Mouse (Mus musculus) forebrain, embryonic 11.5 days (tissue): ENCODE measurements around the gene Mad2l1bp. TPM values are rescaled to one million over a fixed set of nuclear protein-coding genes. Genes with fewer than 3 reads are reported as not detected.

Experiments used
- ATAC-seq: fragments of 200-750 bp; cut with Nextera tagmentation; replicated peaks from 2 replicates; pipeline ENCODE4 v1.8.0; 2017; ENCODE audit warnings: moderate TSS enrichment; ENCODE audit not compliant: low FRiP score
- DNase-seq: peaks from one replicate; pipeline ENCODE4 v3.0.0-alpha.2; 2017; ENCODE audit warnings: low spot score
- H3K27ac ChIP-seq: fragments of 300-500 bp; sonication (generic); 2 replicates; pipeline ENCODE4 v1.5.1; 2014; ENCODE audit warnings: low read depth, low read length
- H3K27me3 ChIP-seq: fragments of 300-500 bp; sonication (generic); 2 replicates; pipeline ENCODE4 v1.6.1; 2014; ENCODE audit warnings: mild to moderate bottlenecking, low read length, mixed read lengths; ENCODE audit not compliant: control insufficient read depth, insufficient read depth
- H3K36me3 ChIP-seq: fragments of 300-500 bp; sonication (generic); 2 replicates; pipeline ENCODE4 v1.6.1; 2014; ENCODE audit warnings: mild to moderate bottlenecking, low read length, moderate library complexity, mixed read lengths; ENCODE audit not compliant: control insufficient read depth, insufficient read depth
- H3K4me1 ChIP-seq: fragments of 300-500 bp; sonication (generic); replicated peaks from 2 replicates; pipeline ENCODE4 v1.6.1; 2014; ENCODE audit warnings: low read length, mixed read lengths; ENCODE audit not compliant: control insufficient read depth, insufficient read depth
- H3K4me2 ChIP-seq: fragments of 300-500 bp; sonication (generic); 2 replicates; pipeline ENCODE4 v1.6.1; 2014; ENCODE audit warnings: low read depth, mild to moderate bottlenecking, low read length, moderate library complexity, mixed read lengths; ENCODE audit not compliant: severe bottlenecking
- H3K4me3 ChIP-seq: fragments of 300-500 bp; sonication (generic); 2 replicates; pipeline ENCODE4 v1.5.1; 2014; ENCODE audit warnings: low read depth, low read length
- H3K9ac ChIP-seq: fragments of 300-500 bp; sonication (generic); 2 replicates; pipeline ENCODE4 v1.6.1; 2014; ENCODE audit warnings: low read length
- H3K9me3 ChIP-seq: fragments of 300-500 bp; sonication (generic); 2 replicates; pipeline ENCODE4 v1.6.1; 2016; ENCODE audit warnings: low read length, mixed read lengths; ENCODE audit not compliant: control insufficient read depth
- WGBS: fragments of 180-500 bp; shearing (Covaris S2); extraction: QIAGEN DNeasy Blood & Tissue Kit; methylation state at CpG from one replicate; pipeline ENCODE4 v1.1.7; 2014; 5-methylcytosine and 5-hydroxymethylcytosine counted together
- polyA plus RNA-seq: library from polyadenylated mRNA; unstranded; fragments of >200 nt; fragmentation: Nextera tagmentation; extraction: Ambion mirVana; gene quantifications from 2 replicates; pipeline ENCODE4 v1.2.1, GENCODE M21; 2014

The Mad2l1bp gene
- polyA plus RNA-seq, 1 experiment from 2014 or later = 33.7 TPM

- 83% methylated on average over 3 of the region's 3 CpGs for WGBS
- Histone ChIP-seq H3K27me3 (no peaks in the 10 kb centered on the region), H3K36me3 (no peaks in the 10 kb centered on the region; the same call in 1 of the 2 replicates), H3K9ac (no peak overlapping the region), H3K4me1 (peaks cover 10% of the 10 kb centered on the region; the same call in 1 of the 2 replicates), H3K4me2 (no peak overlapping the region), H3K27ac (no peak overlapping the region), H3K4me3 (no peak overlapping the region), H3K9me3 (no peaks in the 10 kb centered on the region)
- ATAC-seq (no peak), DNase-seq (no peak)
Observed at GRCm38 (mm10) chr17:46139872-46140271, 13.5 kb downstream of the Mad2l1bp start.

DNA sequence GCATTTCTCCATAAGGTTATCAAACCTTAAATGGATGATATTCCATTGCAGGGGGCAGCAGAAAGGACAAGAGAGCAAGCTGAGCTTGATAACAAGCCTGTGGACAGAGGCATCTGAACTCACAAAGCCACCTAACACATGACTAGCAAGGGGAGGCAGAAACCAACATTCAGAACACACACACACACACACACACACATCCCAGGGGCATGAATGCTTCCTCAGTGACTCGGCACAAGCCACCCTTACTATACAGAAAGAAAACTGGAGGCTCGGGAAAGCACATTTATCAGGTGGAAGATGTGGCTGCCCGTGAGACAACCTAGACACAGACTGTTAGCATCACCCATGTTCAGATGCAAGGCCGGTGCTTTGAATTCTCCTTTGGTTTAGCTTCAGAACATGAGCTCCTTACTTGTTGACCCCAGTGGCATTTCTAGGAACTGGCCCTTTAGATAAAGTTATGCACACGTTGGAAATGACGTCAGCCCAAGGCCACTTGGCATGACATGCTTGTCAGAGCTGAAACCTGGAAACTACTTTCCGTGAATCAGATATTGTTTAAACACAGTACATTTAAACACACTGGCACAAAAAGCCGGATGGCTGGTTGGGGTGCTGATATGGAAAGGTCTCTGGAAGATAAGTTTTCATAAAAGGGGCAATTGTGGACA, 14.7 kb downstream of the Mad2l1bp start:
- ATAC-seq (no peak), DNase-seq (no peak)
- Histone ChIP-seq H3K27ac (no peak overlapping the region), H3K9ac (no peak overlapping the region), H3K4me1 (peaks cover 7% of the 10 kb centered on the region; the same call in 1 of the 2 replicates), H3K4me2 (no peak overlapping the region), H3K4me3 (no peak overlapping the region), H3K36me3 (no peaks in the 10 kb centered on the region), H3K9me3 (no peaks in the 10 kb centered on the region), H3K27me3 (no peaks in the 10 kb centered on the region)
- 88% methylated on average over 8 of the region's 8 CpGs for WGBS

- no peaks in the 10 kb centered on the region for H3K36me3 ChIP-seq
- no peaks in the 10 kb centered on the region for H3K9me3 ChIP-seq
- DNase-seq = no peak
- no peak overlapping the region for H3K27ac ChIP-seq
- 79% methylated on average over 8 of the region's 8 CpGs for WGBS
- H3K4me1 ChIP-seq = no peaks in the 10 kb centered on the region
- no peak for ATAC-seq
- no peaks in the 10 kb centered on the region for H3K27me3 ChIP-seq
- H3K4me3 ChIP-seq = no peak overlapping the region
- no peak overlapping the region for H3K9ac ChIP-seq
- no peak overlapping the region for H3K4me2 ChIP-seq
Observed at GRCm38 (mm10) chr17:46132862-46133261, 20.5 kb downstream of the Mad2l1bp start.

- H3K27me3 ChIP-seq = no peaks in the 10 kb centered on the region
- H3K4me1 ChIP-seq = no peaks in the 10 kb centered on the region
- H3K27ac ChIP-seq = no peak overlapping the region
- DNase-seq (peak; percentile 88), ATAC-seq (peak; percentile 61)
- 15% methylated on average over 12 of the region's 12 CpGs for WGBS
- H3K4me3 ChIP-seq = no peak overlapping the region
- H3K36me3 ChIP-seq = no peaks in the 10 kb centered on the region
- no peak overlapping the region for H3K9ac ChIP-seq
- H3K4me2 ChIP-seq = no peak overlapping the region
- H3K9me3 ChIP-seq = no peaks in the 10 kb centered on the region
Observed at GRCm38 (mm10) chr17:46132058-46132718, 21.2 kb downstream of the Mad2l1bp start.

DNA sequence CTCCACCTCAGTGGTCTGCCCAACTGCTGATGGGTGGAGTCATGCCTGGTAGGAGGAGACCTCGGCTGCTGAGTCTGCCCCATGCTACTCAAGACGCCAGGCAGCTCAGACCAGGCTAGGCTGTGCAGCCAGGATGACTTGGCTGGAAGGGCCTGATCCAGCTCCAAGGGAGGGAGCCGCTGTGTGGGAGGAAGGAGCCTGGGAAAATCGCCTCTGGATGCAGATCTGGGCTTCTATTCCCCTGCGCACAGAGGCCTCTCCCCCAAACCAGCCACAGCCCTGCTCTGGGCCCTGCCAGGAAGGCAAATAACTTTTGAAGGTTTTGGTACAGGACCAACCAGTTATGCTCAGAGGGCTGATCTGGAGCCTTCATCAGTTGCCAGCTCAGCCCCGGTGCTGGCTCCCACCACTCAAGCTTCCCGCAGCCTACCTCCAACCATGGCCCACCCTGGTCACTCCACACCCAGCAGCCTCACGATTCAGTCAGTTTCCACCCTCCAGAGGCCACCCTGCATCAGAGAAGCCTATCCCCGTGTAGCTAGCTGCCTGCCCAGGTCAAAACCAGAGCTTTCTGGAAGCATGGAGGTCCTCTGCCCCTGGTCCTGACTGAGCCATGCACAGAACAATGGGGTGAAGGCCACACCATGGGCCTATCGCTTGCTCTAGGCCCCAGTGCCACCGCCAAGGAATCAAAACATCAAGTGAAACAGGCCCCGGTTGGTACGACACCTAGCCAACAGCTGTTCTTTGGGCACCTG, 23.4 kb downstream of the Mad2l1bp start:
- 84% methylated on average over 13 of the region's 13 CpGs for WGBS

GRCm38 (mm10) chr17:46127814-46128493, 25.4 kb downstream of the Mad2l1bp start:
- Histone ChIP-seq H3K27ac (no peak overlapping the region), H3K4me2 (no peak overlapping the region), H3K9ac (no peak overlapping the region), H3K36me3 (peaks cover 20% of the 10 kb centered on the region), H3K27me3 (no peaks in the 10 kb centered on the region), H3K4me3 (no peak overlapping the region), H3K4me1 (no peaks in the 10 kb centered on the region), H3K9me3 (no peaks in the 10 kb centered on the region)
- DNase-seq (no peak), ATAC-seq (no peak)
- 81% methylated on average over 6 of the region's 6 CpGs for WGBS

More for the DNA sequence above, 23.4 kb downstream of the Mad2l1bp start:
- H3K4me3 ChIP-seq = no peak overlapping the region
- no peaks in the 10 kb centered on the region for H3K27me3 ChIP-seq
- no peak overlapping the region for H3K9ac ChIP-seq
- no peaks in the 10 kb centered on the region for H3K4me1 ChIP-seq
- ATAC-seq (no peak), DNase-seq (no peak)
- H3K36me3 ChIP-seq = peaks cover 13% of the 10 kb centered on the region; the same call in 1 of the 2 replicates
- no peak overlapping the region for H3K4me2 ChIP-seq
- no peaks in the 10 kb centered on the region for H3K9me3 ChIP-seq
- no peak overlapping the region for H3K27ac ChIP-seq

DNA sequence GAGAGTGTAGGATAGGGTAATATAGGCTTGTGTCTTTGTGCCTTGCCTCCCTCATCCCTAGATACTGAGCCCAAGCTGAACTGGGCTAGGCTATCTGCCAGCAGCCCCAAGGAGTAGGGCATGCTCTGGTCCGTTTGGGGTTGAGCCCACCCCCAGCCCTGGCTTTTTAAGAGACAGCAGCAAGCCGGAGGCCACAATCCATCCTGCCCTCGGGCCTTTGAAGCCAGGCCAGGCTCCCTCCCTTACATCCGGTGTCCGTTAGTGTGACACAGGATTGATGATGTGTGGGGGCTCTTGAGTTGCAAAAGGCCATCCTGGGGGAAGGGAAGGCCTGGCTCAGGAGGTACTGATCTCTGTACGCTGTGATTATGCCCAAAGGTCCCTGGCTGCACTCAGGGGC, 26.7 kb downstream of the Mad2l1bp start:
- H3K9me3 ChIP-seq = no peaks in the 10 kb centered on the region
- H3K4me2 ChIP-seq = no peak overlapping the region
- H3K4me3 ChIP-seq = no peak overlapping the region
- no peaks in the 10 kb centered on the region for H3K27me3 ChIP-seq
- ATAC-seq = no peak
- no peaks in the 10 kb centered on the region for H3K4me1 ChIP-seq
- H3K27ac ChIP-seq = no peak overlapping the region
- H3K36me3 ChIP-seq = peaks cover 20% of the 10 kb centered on the region
- WGBS = 87% methylated on average over 6 of the region's 6 CpGs
- H3K9ac ChIP-seq = no peak overlapping the region
- DNase-seq = no peak

DNA sequence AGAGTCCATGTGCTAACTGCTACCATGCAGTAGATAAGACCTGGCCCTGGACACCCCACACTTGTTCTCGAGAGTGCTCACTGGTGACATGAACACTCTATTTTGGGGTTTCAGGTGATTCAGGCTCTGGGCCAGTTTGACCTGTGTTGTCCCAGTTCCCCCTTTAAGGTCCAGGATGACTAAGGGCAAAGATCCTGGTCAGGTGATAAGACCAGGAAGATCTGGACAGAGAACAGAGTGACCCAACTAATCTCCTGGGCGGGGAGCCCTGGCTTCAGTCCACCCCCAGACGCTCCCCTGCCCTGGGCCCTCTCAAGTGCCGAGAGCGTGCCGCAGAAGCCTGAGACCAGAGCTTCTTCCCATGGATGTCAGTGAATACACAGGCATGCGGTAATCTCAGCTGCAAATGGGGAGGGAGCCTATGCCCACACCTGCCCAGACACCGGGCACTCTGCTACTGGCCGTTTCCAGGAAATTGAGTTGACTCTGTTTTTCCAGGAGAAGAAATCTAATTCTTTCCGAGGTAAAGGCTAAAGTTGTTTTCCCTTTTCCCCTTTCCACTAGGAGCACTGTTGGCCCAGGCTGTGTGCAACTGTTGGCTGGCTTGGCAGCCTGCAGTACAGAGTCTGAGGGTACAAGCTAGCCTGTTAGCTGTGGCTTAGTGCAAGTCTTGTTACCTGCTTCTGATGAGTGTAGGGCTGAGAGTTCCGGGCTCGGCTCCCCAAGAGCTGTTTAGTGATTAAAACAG, 29.2 kb downstream of the Mad2l1bp start:
- ATAC-seq = no peak
- no peak for DNase-seq
- H3K27ac ChIP-seq = no peak overlapping the region
- WGBS = 90% methylated on average over 12 of the region's 12 CpGs
- no peak overlapping the region for H3K4me3 ChIP-seq
- H3K27me3 ChIP-seq = no peaks in the 10 kb centered on the region
- H3K9ac ChIP-seq = no peak overlapping the region
- H3K4me1 ChIP-seq = no peaks in the 10 kb centered on the region
- peaks cover 24% of the 10 kb centered on the region for H3K36me3 ChIP-seq
- H3K4me2 ChIP-seq = no peak overlapping the region
- H3K9me3 ChIP-seq = no peaks in the 10 kb centered on the region
